Mouse (Mus musculus) right cerebral cortex, postnatal 4 days (tissue): Measurements from ENCODE around the gene Cfap36.
A peak's percentile ranks its signal among the peaks of the same experiment; 100 is the strongest.

ENCODE experiments used
- DNase-seq: peaks from one replicate; pipeline ENCODE4 v3.0.0-alpha.2; 2022

The Cfap36 gene

DNA sequence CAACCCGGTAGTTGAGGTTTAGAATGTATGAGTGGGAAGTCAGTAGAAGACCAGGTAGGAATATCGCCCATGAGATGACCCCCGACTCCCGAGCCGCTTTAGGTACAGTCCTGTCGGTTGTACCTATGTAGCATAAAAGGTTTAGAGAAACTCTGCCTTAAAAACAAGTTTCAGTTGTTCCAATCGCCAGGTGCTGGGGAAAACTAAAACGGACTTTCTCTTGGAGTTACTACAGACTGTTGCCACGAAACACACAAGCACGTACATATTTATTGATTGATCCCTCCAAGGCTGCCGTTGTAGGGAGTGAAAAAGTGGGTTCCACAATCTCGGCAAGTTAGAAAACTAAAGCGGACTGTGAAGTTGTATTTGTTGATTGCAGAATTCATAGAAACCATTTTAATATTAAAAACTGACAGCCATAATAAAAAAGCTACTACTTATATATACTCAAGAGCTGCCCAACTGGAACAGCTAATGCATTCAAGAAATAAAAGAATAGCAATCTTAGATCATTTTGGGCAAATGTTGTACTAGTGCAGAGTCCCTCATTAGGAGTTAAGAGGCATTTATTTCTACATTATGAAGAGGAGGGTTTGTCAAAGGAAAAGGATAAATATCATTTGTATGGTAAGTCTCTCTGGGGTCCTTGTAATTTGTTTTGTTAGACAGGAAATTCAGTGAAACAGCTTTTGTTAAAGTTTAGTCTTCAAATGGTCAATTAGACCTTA, 73.3 kb downstream of the Cfap36 start:
- no peak for DNase-seq

DNA sequence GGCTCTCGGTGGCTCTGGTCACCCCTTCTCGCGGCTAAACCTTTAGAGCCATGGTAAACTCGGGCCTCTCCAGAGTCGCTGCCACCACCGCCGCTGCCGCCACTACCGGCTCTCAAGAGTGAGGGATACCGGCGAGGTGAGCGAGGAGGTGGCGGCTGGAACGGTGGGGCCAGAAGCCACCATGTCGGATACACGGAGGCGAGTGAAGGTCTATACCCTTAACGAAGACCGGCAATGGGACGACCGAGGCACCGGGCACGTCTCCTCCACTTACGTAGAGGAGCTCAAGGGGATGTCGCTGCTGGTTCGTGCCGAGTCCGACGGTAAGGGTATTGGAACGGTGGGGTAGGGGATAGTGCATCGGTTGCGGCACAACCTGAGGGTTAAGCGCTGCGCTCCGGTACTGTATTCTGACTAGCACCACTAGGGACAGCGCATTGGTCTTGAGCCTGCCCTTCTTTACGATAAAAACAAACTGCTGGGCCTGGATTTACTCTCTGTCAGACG, 74.0 kb downstream of the Cfap36 start:
- DNase-seq, result peak; percentile 50

DNA sequence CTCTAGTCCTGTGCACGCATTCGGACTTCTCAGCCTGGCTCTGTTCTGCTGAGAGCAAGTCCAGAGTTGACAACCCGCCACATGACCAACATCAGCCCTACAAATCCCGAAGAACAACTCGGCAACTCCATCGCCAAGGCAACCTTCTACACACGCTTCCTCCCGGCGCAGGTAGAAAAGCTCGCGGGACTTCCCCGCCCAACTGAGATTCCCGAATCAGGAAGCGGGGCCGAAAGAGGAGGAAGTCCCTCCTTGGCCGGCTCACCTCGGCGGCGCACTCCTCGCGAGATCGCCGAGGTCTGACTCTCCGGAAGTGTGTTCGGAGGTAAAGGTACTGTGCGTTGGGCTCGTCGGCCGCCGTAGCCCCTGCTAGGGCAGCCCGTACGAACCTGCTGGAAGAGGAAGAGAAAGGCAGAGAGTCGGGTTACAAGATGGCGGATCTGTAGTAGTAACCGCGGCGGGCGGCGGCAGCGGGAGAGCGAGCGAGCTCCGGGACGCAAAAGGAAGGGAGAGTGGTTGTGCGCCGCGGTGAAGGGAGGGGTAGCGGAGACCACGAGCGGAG, 74.6 kb downstream of the Cfap36 start, which contains the start of gene Ppp4r3b:
Ppp4r3b (plus strand) TSS at position 328 of the 562 bp plus-strand sequence.
- peak; percentile 91 for DNase-seq

- DNase-seq, result peak; percentile 43
Observed at GRCm38 (mm10) chr11:29171959-29172391, 75.2 kb downstream of the Cfap36 start.
